Mouse (Mus musculus) testis, adult 2 months (tissue): Measurements from ENCODE around the gene Ankrd35. TPM values are rescaled to one million over a fixed set of nuclear protein-coding genes. Genes with fewer than 3 reads are reported as not detected.
"Not testable (repeated sequence)": the region's sequence is repeated elsewhere in the genome, so short reads cannot be mapped to it uniquely, and the experiment has no call there.

ENCODE experiments used
- H3K27ac ChIP-seq: fragments of 200-500 bp; 2 replicates; pipeline ENCODE4 v1.5.1; 2012; ENCODE audit warnings: low read depth, low read length; ENCODE audit not compliant: control insufficient read depth, insufficient read depth
- H3K27me3 ChIP-seq: fragments of 200-500 bp; 2 replicates; pipeline ENCODE4 v1.6.1; 2012; ENCODE audit warnings: mild to moderate bottlenecking, low read length, moderate library complexity; ENCODE audit not compliant: control insufficient read depth, insufficient read depth
- H3K36me3 ChIP-seq: fragments of 200-500 bp; 2 replicates; pipeline ENCODE4 v1.6.1; 2012; ENCODE audit warnings: mild to moderate bottlenecking, low read length; ENCODE audit not compliant: control insufficient read depth, insufficient read depth
- H3K4me1 ChIP-seq: fragments of 200-500 bp; 2 replicates; pipeline ENCODE4 v1.6.1; 2012; ENCODE audit warnings: low read length; ENCODE audit not compliant: control insufficient read depth, insufficient read depth
- H3K4me3 ChIP-seq: fragments of 200-500 bp; 2 replicates; pipeline ENCODE4 v1.5.1; 2012; ENCODE audit warnings: low read depth, mild to moderate bottlenecking, low read length, moderate library complexity, mixed read lengths; ENCODE audit not compliant: control insufficient read depth
- CTCF ChIP-seq: fragments of 200-500 bp; IDR thresholded peaks from 2 replicates; pipeline ENCODE4 v1.5.1; 2012; ENCODE audit warnings: low read depth, mild to moderate bottlenecking, inconsistent platforms, low read length, moderate library complexity; ENCODE audit not compliant: control insufficient read depth, insufficient read depth, insufficient replicate concordance
- POLR2A ChIP-seq: fragments of 200-500 bp; IDR thresholded peaks from 2 replicates; pipeline ENCODE4 v1.6.1; 2012; ENCODE audit warnings: low read depth, mild to moderate bottlenecking, inconsistent platforms, low read length, moderate library complexity; ENCODE audit not compliant: control insufficient read depth
- polyA plus RNA-seq: library from polyadenylated mRNA; depleted of rRNA; stranded (reverse); fragments of >200 nt; gene quantifications from 2 replicates; pipeline ENCODE4 v1.2.3, GENCODE M21; 2012; rRNA removed

The Ankrd35 gene
- polyA plus RNA-seq, 1 experiment = 0.52 TPM

- Histone ChIP-seq H3K27ac (no peak overlapping the region), H3K4me1 (peaks cover 7% of the 10 kb centered on the region), H3K36me3 (no peaks in the 10 kb centered on the region), H3K4me3 (no peak overlapping the region), H3K27me3 (no peaks in the 10 kb centered on the region)
- no peak for TF ChIP-seq CTCF
- no peak for TF ChIP-seq POLR2A
Measured at GRCm38 (mm10) chr3:96730785-96731184, 60.9 kb downstream of the Ankrd35 start.

- Histone ChIP-seq H3K4me3 (no peak overlapping the region), H3K4me1 (peaks cover 7% of the 10 kb centered on the region), H3K36me3 (no peaks in the 10 kb centered on the region), H3K27ac (no peak overlapping the region), H3K27me3 (no peaks in the 10 kb centered on the region)
- no peak for TF ChIP-seq CTCF
- TF ChIP-seq POLR2A = no peak
Measured at GRCm38 (mm10) chr3:96733984-96734383, 64.1 kb downstream of the Ankrd35 start.

- H3K4me3 ChIP-seq = no peak overlapping the region
- H3K4me1 ChIP-seq = peaks cover 6% of the 10 kb centered on the region
- H3K27ac ChIP-seq = no peak overlapping the region
- no peaks in the 10 kb centered on the region for H3K27me3 ChIP-seq
- H3K36me3 ChIP-seq = no peaks in the 10 kb centered on the region
- TF ChIP-seq POLR2A = no peak
- TF ChIP-seq CTCF = no peak
Measured at GRCm38 (mm10) chr3:96735200-96735599, 65.3 kb downstream of the Ankrd35 start.

GRCm38 (mm10) chr3:96737013-96737740, 67.2 kb downstream of the Ankrd35 start:
- H3K4me1 ChIP-seq = peaks cover 2% of the 10 kb centered on the region; the same call in 1 of the 2 replicates

GRCm38 (mm10) chr3:96737995-96738394, 68.1 kb downstream of the Ankrd35 start:
- peaks cover 2% of the 10 kb centered on the region; the same call in 1 of the 2 replicates for H3K4me1 ChIP-seq
- TF ChIP-seq POLR2A (no peak), CTCF (no peak)
- no peak overlapping the region for H3K27ac ChIP-seq
- no peaks in the 10 kb centered on the region for H3K27me3 ChIP-seq
- no peaks in the 10 kb centered on the region for H3K36me3 ChIP-seq
- H3K4me3 ChIP-seq = no peak overlapping the region

More at GRCm38 (mm10) chr3:96737013-96737740, 67.2 kb downstream of the Ankrd35 start:
- TF ChIP-seq CTCF (no peak), POLR2A (no peak)
- Histone ChIP-seq H3K27ac (no peak overlapping the region), H3K36me3 (no peaks in the 10 kb centered on the region), H3K4me3 (no peak overlapping the region), H3K27me3 (no peaks in the 10 kb centered on the region)

- H3K4me3 ChIP-seq, H3K27me3 ChIP-seq, H3K27ac ChIP-seq, H3K4me1 ChIP-seq, H3K36me3 ChIP-seq: not testable (repeated sequence)
Measured at GRCm38 (mm10) chr3:96740279-96740678, 70.3 kb downstream of the Ankrd35 start.

Other genes starting within 250 kb of the Ankrd35 start
- gene BC107364, start 217.8 kb upstream of the Ankrd35 start, polyA plus RNA-seq = 4.7 and 5.5 TPM in 2 replicates
- 7.8 and 9.0 TPM in 2 replicates for gene Hfe2, start 145.0 kb upstream of the Ankrd35 start, polyA plus RNA-seq
- 73.8 and 75.5 TPM in 2 replicates for gene Txnip, start 112.2 kb upstream of the Ankrd35 start, polyA plus RNA-seq
- gene Gm16253, start 93.1 kb upstream of the Ankrd35 start, polyA plus RNA-seq = not detected in 2 replicates
- 13.9 and 17.8 TPM in 2 replicates for gene Polr3gl, start 76.0 kb upstream of the Ankrd35 start, polyA plus RNA-seq
- gene Ankrd34a, start 73.5 kb upstream of the Ankrd35 start, polyA plus RNA-seq = 0.12 TPM in 1 of 2 replicates, not detected in the other
- 6.2 and 8.1 TPM in 2 replicates for gene Lix1l, start 69.0 kb upstream of the Ankrd35 start, polyA plus RNA-seq
- 8.0 and 8.7 TPM in 2 replicates for gene Rbm8a, start 40.2 kb upstream of the Ankrd35 start, polyA plus RNA-seq
- gene Pex11b, start 34.8 kb upstream of the Ankrd35 start, polyA plus RNA-seq = 90.1 and 107 TPM in 2 replicates
- gene Gm42957, start 34.7 kb upstream of the Ankrd35 start, polyA plus RNA-seq = 0.05 and 0.06 TPM in 2 replicates
- 1.0 and 1.2 TPM in 2 replicates for gene Itga10, start 24.5 kb upstream of the Ankrd35 start, polyA plus RNA-seq
- 6.9 and 7.2 TPM in 2 replicates for gene Pias3, start 26.3 kb downstream of the Ankrd35 start, polyA plus RNA-seq
- gene Nudt17, start 38.4 kb downstream of the Ankrd35 start, polyA plus RNA-seq = 2.1 TPM in 2 replicates
- gene Polr3c, start 57.5 kb downstream of the Ankrd35 start, polyA plus RNA-seq = 40.1 and 40.4 TPM in 2 replicates
- gene Rnf115, start 57.5 kb downstream of the Ankrd35 start, polyA plus RNA-seq = 8.4 and 9.4 TPM in 2 replicates
- 132 and 143 TPM in 2 replicates for gene Pdzk1, start 159.2 kb downstream of the Ankrd35 start, polyA plus RNA-seq
- gene Cd160, start 159.2 kb downstream of the Ankrd35 start, polyA plus RNA-seq = not detected in 2 replicates
- gene Gja5, start 234.6 kb downstream of the Ankrd35 start, polyA plus RNA-seq = 0.26 and 0.46 TPM in 2 replicates
- 21.7 and 24.3 TPM in 2 replicates for gene Gpr89, start 235.2 kb downstream of the Ankrd35 start, polyA plus RNA-seq